Mouse (Mus musculus): ENCODE results near the gene Grin2a.

GRCm38 (mm10) chr16:9616807-9617206 lies 378.6 kb downstream of the Grin2a start:
- TF ChIP-seq CTCF (IDR thresholded peaks at IDR 0.05; ENCODE audit: insufficient read depth, low read depth, low read length) (no peak), POLR2A (IDR thresholded peaks at IDR 0.05; ENCODE audit: insufficient read depth, low read depth, low read length) (no peak)

All from olfactory bulb, adult 2 months (tissue).